Mouse (Mus musculus): ENCODE data around the gene Dmwd. TPM values are rescaled to one million over a fixed set of nuclear protein-coding genes. Genes with fewer than 3 reads are reported as not detected.
A peak's percentile ranks its signal among the peaks of the same experiment; 100 is the strongest.

Gene Dmwd
- total RNA-seq (2021): 100 to 1,000 TPM; 141 to 148 TPM
- long read RNA-seq, transcript Dmwd-202 (4 exons, 2,388 nt): major isoform, 96 of 217 reads
- long read RNA-seq, transcript Dmwd-201 (5 exons, 2,494 nt): minor isoform, 83 of 217 reads
- long read RNA-seq, partial matches to known transcripts: 32 of 217 reads
- long read RNA-seq, other reads (novel, unspliced or antisense): 3 of 217 reads

- DNase-seq (ENCODE audit: low spot score in 2 of 2): peak; percentile 96
Observed at GRCm38 (mm10) chr7:19075723-19076585, at the start of gene Dmwd. TSS of gene Dmwd (plus strand) at chr7:19076227.

DNA sequence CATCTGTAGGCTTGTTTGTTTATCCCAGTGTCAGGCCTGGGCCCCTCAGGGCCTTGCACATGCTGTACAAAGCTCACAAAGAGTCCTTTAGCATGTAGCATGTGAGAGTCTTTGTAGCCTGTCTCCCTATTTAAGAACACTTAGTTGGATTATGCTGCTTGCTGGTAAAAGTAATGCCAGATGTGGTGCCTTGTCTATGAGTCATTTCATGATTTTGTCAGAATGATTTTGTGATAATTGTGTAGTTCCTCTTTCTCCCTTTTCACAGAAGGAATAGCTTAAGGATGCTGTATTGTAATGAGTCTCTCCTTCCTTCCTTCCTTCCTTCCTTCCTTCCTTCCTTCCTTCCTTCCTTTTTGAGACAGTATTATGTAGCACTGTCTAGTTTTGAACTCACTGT is 48.0 kb upstream of the Dmwd start:
- no peak for DNase-seq (ENCODE audit: low spot score in 2 of 2)

- peak in 1 of 2 experiments; percentile 57 for DNase-seq (ENCODE audit: low spot score in 2 of 2)
Observed at GRCm38 (mm10) chr7:19029084-19029653, 46.9 kb upstream of the Dmwd start.

GRCm38 (mm10) chr7:19031641-19032040 is 44.4 kb upstream of the Dmwd start:
- no peak for DNase-seq (ENCODE audit: low spot score in 2 of 2)

GRCm38 (mm10) chr7:19044616-19045015 is 31.4 kb upstream of the Dmwd start:
- DNase-seq (ENCODE audit: low spot score in 2 of 2): no peak

DNA sequence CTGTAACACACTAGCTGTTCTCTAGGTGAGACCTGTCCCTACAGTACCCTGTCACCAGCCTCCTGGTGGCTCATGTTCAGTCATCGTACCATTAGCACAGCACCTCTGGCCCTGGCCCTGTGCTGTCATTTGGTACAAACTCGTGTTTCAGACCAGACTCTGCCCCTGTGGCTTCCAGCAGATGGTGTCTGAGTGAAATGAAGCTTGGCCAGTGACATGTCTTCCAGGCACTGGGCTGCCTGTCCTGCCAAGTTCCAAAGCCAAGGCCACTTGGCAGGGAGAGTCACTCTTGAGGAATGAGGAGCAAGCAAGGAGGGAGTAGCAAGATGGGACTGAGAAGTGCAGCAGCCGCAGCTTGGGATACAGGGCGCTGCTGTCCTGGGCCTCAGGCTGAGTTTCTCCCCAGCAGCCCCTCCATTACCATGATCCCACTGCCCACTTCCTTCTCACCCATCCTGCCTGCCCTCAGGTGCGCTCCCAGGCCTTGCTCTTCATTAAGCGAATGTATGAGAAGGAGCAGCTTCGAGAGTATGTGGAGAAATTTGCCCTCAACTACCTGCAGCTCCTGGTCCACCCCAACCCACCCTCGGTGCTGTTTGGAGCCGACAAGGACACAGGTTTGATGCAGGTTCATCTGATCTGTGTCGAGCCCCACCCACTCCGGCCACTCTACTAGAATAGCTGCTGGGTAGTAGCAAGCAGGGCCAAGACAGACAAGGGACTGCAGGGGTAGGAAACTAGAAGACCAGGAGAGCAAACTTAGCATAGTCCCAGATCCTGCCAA is 29.5 kb upstream of the Dmwd start:
- DNase-seq (ENCODE audit: low spot score in 2 of 2): peak in 1 of 2 experiments; percentile 22

- no peak for DNase-seq (ENCODE audit: low spot score in 2 of 2)
Observed at GRCm38 (mm10) chr7:19048006-19048527, 28.0 kb upstream of the Dmwd start.

DNA sequence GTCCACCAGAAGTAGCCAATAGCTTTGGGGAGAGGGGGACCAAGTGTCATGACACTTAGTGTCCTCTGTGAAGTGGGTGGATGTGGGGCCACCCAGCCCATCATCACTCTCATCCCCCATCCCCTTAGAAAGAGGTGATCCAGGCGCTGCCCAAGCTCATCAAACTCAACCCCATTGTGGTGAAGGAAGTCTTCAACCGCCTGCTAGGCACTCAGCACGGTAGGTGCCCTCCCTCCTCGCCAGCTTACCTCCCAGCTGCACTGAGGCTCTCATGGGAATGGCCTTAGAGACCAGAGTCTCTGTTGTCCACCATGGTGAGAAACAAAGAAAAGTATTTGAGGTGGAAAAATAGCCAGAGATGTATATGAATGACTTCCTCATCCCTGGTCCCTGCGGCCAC is 26.8 kb upstream of the Dmwd start:
- no peak for DNase-seq (ENCODE audit: low spot score in 2 of 2)

GRCm38 (mm10) chr7:19050172-19050571 is 25.9 kb upstream of the Dmwd start:
- DNase-seq (ENCODE audit: low spot score in 2 of 2): peak in 1 of 2 experiments; percentile 33

GRCm38 (mm10) chr7:19051161-19051560 is 24.9 kb upstream of the Dmwd start:
- DNase-seq (ENCODE audit: low spot score in 2 of 2): peak in 1 of 2 experiments; percentile 13

- DNase-seq (ENCODE audit: low spot score in 2 of 2): peak; percentile 62 to 65
Observed at GRCm38 (mm10) chr7:19052345-19053135, 23.5 kb upstream of the Dmwd start.

- no peak for DNase-seq (ENCODE audit: low spot score in 2 of 2)
Observed at GRCm38 (mm10) chr7:19053136-19053532, 22.9 kb upstream of the Dmwd start.

GRCm38 (mm10) chr7:19054047-19054776 is 21.8 kb upstream of the Dmwd start, which contains the start of gene Rsph6a:
TSS of gene Rsph6a (plus strand) at chr7:19054690.
- peak; percentile 68 to 74 for DNase-seq (ENCODE audit: low spot score in 2 of 2)

DNA sequence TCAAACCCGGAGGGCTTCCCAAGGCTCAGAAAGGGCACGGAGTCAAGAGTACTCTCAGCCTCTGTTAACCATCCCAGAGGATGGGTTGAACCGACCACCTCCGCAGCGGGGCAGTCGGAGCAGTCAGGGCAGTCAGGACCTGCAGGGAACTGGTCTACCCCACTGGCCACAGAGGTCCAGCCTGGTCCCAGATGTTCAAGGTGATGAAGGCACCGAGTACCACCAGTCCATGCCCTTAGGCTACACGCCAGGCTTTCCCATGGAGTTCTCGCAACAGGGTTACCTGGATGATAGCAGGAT is 21.3 kb upstream of the Dmwd start:
- no peak for DNase-seq (ENCODE audit: low spot score in 2 of 2)

- no peak for DNase-seq (ENCODE audit: low spot score in 2 of 2)
Observed at GRCm38 (mm10) chr7:19055108-19055507, 20.9 kb upstream of the Dmwd start.

DNA sequence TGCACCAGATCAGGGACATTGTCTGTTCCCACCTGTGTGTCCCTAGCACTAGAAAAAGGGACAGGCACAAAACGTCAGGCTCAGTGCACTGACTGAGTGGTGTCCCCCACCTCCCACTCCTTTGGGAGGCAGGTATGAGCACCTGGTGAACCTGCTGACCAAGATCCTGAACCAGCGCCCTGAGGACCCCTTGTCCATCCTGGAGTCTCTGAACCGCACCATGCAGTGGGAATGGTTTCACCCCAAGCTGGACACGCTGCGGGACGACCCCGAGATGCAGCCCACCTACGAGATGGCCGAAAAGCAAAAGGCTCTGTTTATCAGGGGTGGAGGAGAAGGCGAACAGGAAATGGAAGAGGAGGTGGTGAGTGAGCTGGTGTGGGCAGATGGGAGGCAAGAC is 18.6 kb upstream of the Dmwd start:
- no peak for DNase-seq (ENCODE audit: low spot score in 2 of 2)

DNA sequence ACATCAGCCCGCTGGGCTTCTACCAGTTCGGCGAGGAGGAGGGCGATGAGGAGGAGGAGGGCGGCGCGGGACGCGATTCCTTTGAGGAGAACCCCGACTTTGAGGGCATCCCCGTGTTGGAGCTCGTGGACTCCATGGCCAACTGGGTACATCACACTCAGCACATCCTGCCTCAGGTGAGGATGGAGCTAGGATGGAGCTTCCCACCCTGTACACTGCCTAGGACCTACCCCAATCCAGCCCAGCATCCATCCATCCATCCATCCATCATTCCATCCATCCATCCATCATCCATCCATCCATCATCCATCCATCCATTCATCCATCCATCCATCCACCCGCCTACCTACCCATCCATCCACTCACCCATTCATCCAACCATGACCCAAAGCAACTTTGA is 10.1 kb upstream of the Dmwd start:
- DNase-seq (ENCODE audit: low spot score in 2 of 2): no peak

DNA sequence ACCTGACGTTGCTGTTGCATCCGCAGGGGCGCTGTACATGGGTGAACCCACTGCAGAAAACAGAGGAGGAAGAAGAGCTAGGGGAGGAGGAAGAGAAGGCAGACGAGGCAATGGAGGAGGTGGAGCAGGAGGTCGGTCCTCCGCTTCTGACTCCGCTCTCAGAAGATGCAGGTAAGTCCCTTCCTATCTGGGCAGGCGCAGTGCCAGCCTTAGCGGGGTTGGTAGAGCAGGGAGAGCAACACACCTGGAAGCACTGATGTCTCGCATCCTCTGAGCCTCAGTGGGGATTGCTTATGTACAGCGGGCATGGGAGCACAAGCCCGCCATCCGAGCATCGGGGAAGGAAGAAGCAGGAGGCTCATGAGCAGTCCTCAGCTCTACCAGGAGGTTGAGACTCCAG is 9.0 kb upstream of the Dmwd start:
- DNase-seq (ENCODE audit: low spot score in 2 of 2): no peak

DNA sequence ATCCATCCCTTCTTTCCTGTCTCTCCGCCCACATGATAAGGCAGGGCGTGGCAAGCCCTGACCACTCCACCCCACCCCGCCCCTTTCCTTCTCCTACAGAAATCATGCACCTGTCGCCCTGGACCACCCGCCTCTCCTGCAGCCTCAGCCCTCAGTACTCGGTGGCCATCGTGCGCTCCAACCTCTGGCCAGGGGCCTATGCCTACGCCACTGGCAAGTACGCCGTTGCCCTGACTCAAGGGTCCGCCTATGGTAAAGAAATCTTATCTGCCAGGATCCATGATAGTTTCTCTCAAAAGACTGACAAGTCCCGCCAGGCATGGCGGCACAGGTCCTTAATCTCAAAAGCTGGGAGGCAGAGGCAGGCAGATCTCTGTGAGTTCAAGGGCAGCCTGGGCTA is 8.1 kb upstream of the Dmwd start:
- no peak for DNase-seq (ENCODE audit: low spot score in 2 of 2)

- DNase-seq (ENCODE audit: low spot score in 2 of 2): peak; percentile 79 to 80
Observed at GRCm38 (mm10) chr7:19068707-19069106, 7.3 kb upstream of the Dmwd start.

All from layer of hippocampus, postnatal 10 days (tissue).